In genomic region chr2:30111500-30111899, GRCm38 (mm10) we compare ENCODE assay signal across 14 mouse cellular contexts.
"Had no signal": no experiment of that assay in that cellular context is flagged by ENCODE, and none has a peak within 500 bp of the region (broad histone marks: within the 10 kb centered on the region; RNA-seq: fewer than 3 reads in every experiment).

No protein-coding gene starts in this region.

- H3K27ac ChIP-seq: left cerebral cortex, adult 2 months; limb, embryonic 15.5 days; midbrain, embryonic 10.5 days; midbrain, embryonic 15.5 days; neural tube, embryonic 13.5 days had no signal

- H3K27me3 ChIP-seq: limb, embryonic 15.5 days; midbrain, embryonic 15.5 days; neural tube, embryonic 13.5 days had no signal

- H3K4me2 ChIP-seq: limb, embryonic 15.5 days; lung, embryonic 14.5 days; midbrain, embryonic 15.5 days; neural tube, embryonic 13.5 days had no signal

- H3K9ac ChIP-seq: limb, embryonic 15.5 days; lung, embryonic 14.5 days; midbrain, embryonic 15.5 days; neural tube, embryonic 13.5 days had no signal

- H3K4me1 ChIP-seq: limb, embryonic 15.5 days; midbrain, embryonic 10.5 days; midbrain, embryonic 15.5 days; neural tube, embryonic 13.5 days had no signal

- ATAC-seq: inflammation-experienced regulatory T-cells, adult 6 months; intestine, postnatal 0 days; midbrain, embryonic 15.5 days had no signal

- DNase-seq: kidney, adult 8-10 months; lung, embryonic 14.5 days; lung, postnatal 14 days; retina, postnatal 1 day; right cerebral cortex, postnatal 14 days; thymus, adult 18-20 months; thymus, postnatal 14 days had no signal

- H3K9me3 ChIP-seq: limb, embryonic 15.5 days; midbrain, embryonic 10.5 days; midbrain, embryonic 15.5 days; neural tube, embryonic 13.5 days had no signal

- H3K4me3 ChIP-seq: left cerebral cortex, adult 2 months; limb, embryonic 15.5 days; midbrain, embryonic 10.5 days; midbrain, embryonic 15.5 days; neural tube, embryonic 13.5 days had no signal
